Mouse (Mus musculus) frontal cortex, postnatal 10 days (tissue): ENCODE measurements around the gene Hal.

Experiments
- DNase-seq, 2 experiments: peaks; one replicate each; pipeline ENCODE4 v3.0.0; 2022; ENCODE audit warnings: low spot score in 2 of 2, mixed read lengths in 1 of 2

Gene Hal

GRCm38 (mm10) chr10:93567066-93567465, 78.5 kb downstream of the Hal start:
- no peak for DNase-seq

GRCm38 (mm10) chr10:93567841-93568566, 79.4 kb downstream of the Hal start:
- no peak for DNase-seq

- DNase-seq = no peak
Observed at GRCm38 (mm10) chr10:93568671-93569070, 80.1 kb downstream of the Hal start.
